Mouse (Mus musculus): ENCODE results near the gene Olfr937.

Gene Olfr937

GRCm38 (mm10) chr9:39064851-39065250, at the start of gene Olfr937:
Olfr937 (minus strand) TSS chr9:39064951.
- no peak for DNase-seq (ENCODE audit: low spot score in 2 of 2)

- DNase-seq (ENCODE audit: low spot score in 2 of 2): no peak
Observed at GRCm38 (mm10) chr9:39078787-39079186, 14.0 kb upstream of the Olfr937 start, which contains the start of gene Olfr938. Olfr938 (minus strand) TSS chr9:39078887.

- DNase-seq (ENCODE audit: low spot score in 2 of 2): no peak
Observed at GRCm38 (mm10) chr9:39023277-39023676, 41.5 kb downstream of the Olfr937 start, which contains the start of gene Olfr146. Olfr146 (minus strand) TSS chr9:39023377.

Data from spleen, postnatal 36 days (tissue).